Mouse (Mus musculus) kidney, postnatal 25 days (tissue): Measurements from ENCODE around the gene Adra2a.

Experiments
- DNase-seq, 2 experiments: peaks; one replicate each; pipeline ENCODE4 v3.0.0; 2021; ENCODE audit warnings: mixed read lengths in 2 of 2

The Adra2a gene

DNA sequence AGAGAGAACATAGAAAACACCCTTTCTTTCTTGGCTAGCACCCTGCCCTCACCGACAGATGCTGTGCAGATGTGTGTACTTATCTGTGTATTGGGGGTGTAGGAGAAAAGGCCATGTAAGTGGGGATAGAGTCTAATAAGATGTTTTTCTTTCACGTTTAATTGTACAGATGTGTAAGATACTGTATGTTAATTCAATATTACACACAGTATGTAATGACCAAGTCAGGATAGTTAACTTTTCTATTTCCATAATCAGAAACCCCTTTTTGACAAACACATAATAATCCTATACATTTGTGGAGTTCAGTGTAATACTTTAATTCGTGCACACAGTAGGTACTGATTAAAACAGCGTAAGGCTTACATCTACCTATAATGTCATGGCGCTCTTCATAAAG is at the start of gene Adra2a:
Gene Adra2a (plus strand): TSS at position 301 of the 400 bp plus-strand sequence.
- no peak for DNase-seq

DNA sequence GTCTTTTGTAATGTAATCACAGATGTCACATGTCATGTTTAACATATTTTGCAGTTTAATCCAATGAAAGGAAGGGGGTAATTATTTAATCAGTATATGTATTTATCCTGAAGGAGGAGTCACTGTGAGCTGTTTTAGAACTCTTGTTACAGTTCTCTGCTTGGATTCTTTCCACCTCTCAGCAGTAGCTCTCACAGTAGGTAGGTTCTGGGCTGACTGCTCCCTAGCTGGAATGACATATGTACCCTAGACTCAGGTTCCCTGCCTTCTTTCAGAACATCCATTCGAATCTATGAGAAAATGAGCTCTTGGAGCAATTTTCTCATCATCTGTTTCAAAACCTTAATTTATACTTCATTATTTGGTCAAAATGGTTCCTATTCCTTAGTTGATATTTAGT is 49.7 kb upstream of the Adra2a start:
- no peak for DNase-seq

DNA sequence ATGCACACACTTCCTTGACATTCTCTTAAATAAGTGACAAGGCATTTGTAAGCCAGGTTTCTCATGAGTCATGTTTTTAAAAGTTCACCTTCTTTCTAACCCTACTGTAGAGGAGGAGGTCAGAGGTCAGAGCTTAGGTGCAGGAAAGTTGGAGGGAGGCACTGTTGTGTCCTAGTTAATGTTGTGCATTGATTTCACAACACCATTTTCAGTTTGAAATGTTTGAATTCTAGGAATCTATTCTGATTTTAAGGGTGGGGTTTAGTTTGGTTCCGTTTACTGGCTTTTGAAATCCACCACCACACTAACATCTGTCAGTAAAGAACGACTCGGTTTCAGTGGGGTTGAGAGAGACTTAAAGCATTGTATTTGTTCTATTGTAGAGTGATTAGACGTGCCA is 33.0 kb upstream of the Adra2a start:
- DNase-seq, result no peak

DNA sequence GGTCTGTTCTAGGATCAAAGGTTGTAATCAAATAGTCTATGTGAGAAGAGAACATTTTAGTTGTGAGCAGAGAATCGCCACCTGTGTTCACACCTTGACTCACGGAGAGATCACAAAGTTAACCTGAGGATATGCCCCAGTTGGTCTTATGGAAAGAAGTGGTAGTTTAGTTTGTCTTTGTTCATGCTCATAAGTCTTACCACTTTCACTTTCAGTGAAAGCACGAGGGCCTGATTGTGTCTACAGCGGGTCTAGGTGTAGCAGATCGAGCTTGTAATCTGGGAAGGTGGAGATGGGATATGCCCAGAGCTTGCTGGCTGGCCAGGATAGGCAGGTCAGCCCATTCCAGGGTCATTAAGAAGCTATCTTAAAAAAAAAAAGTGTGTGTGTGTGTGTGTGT is 29.0 kb upstream of the Adra2a start:
- no peak for DNase-seq

DNA sequence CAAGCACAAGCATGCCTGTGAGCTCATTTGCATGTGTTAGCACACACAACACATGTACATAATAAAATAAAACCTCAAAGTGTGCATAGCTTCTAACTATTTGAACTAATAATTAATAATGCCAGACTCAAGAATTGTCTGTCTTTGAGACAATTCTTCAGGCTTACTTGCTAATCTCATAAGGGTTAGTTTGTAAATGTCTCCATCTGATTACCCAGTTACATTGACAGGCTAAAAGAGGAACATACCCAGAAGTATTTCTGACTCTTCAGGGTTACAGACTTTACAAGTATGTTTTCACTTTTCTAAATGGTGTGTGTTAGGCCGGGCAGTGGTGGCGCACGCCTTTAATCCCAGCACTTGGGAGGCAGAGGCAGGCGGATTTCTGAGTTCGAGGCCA is 28.4 kb upstream of the Adra2a start:
- no peak for DNase-seq

DNA sequence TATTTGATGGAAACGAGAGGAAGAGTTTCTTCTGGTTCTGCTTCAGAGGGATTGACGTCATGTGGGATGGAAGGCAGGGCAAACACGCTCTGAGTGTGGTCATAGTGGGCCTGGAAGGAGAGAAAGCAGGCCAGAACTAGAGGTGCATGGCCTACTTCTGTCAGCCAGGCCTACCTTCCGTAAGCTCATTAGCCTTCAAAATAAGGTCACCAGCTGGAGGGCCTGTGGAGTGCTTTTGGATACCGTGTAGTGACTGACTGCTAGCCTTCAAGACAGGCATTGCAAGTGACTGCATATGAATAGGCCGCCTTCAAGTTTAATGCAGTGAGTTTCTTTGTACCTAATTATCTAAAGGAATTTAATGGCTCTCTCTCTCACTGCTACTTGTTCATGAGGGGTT is 8.9 kb upstream of the Adra2a start:
- DNase-seq, result no peak

DNA sequence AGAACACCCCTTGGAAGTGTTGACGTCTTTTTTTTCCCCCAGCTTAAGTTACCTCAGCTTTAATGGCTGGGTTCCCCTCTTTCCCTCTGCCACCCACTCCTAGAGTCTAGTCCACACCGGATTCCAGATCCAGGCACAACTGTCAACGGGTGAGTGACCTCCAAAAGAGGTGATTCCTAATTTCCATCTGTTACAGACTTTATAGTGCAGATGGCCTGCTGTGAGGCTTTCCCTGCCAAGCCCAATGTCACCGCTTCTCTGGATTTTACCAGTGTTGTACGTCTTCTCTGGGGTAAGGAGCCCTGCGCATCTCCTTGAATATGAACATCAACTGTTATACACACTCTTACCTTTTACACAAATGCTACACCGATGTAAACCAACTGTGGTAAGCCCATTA is 4.5 kb upstream of the Adra2a start:
- no peak for DNase-seq

DNA sequence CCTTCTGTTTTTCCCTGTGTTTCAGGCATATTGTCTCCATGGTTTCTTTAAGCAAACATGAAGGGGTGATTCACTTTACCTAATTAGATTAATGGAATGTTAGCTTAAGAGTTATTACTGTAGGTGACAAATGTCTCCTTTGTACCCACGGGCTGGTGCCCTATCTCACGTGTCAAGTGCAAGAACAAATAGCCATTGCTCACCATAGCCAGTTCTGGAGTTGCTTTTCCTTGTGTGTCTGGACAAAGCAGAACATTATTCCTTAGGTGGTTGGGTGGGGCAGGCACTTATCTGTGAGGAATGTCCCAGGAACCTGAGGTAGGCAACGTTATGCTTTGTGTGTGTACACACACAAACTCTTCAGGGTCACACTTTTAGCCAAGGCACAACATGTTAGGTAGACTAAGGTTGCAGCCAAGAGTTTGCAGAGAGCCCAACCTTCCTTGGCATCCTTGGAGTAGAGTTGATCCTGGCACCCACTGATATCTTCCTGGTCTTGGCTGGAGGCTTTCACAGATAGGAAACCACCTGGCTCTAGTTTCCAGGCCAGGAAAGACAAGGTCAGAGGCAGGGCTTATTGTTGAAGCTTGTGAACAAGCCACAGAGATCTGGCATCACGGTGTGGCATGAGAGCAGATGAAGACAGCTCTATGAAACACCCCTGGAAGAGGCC is 3.5 kb upstream of the Adra2a start:
- DNase-seq, result no peak

DNA sequence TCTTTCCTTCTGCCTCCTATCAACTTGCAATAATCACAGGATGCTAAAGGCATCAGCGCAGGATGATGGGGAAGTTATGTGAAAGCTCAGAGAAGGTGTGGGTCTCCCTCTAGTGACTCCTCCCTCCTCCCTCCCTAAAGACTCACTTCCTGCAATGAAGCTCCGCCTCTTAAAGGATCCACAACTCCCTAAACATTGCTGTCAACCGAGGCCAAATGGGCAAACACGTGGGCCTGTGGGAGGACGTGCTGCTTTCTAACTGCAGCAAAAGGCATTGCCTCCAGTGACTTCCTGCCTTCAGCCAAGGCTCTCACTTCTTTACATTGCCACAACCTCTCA is 3.0 kb upstream of the Adra2a start:
- DNase-seq, result no peak

DNA sequence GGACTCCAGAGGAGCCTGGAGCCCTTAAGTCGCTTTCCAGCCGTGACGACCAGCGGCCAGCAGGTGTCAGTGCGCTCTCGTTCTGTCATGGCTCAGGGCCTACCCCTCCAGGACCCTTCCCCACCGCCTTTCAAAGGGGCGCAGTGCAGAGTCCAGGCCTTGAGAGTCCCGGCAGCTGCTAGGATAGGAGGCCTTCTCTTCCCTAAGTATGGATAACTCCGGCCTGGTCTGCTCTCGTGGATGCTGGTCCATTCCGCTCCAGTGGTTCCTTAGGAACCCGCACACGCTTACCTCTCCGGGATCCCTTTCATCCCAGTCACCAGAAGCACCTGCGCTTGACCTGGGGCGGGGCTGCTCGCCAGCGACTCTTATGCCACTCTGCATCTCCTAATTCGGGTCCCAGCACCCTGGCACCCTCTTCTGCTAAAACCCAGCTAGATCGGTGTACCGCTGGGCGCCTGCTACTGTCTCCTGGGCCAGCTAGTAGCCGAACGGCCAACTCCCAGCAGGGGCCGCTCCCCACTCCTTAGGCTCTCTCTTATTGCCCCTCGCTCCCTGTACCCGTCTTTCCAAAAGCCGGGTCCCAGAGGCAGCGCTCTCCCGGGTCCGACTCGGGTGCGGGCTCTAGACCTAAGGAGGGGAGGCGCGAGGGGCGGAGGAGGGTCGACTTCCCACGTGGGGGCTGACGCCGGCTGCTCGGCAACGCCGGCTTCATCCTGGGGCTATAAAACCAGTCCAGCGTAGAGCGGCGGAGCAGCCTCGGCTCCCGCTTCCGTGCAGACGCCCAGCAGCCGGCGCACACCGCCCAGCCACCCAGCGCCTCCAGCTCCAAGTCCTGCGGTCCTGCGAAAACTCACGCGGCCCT is 788 bp downstream of the Adra2a start:
- DNase-seq, result peak; percentile 64 to 66

DNA sequence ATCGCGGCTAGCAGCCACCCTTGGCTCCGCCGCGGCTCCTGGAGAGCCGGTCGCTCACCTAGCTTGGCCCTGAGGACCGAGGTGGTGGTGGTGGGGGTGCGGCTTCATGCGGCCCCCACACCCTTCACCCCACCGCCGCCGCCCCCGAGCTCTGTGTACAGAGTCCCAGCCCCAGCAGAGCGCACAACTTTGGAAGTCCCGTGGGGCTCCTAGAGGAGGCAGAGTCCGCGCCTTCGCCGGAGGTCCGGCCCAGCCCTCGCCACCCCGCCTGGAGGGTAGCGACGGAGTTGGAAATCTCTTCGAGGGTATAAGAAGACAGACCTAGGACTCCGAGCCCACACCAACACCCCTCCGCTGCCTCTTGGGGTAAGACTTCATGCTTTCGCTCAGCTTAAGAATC is 1.5 kb downstream of the Adra2a start:
- no peak for DNase-seq

DNA sequence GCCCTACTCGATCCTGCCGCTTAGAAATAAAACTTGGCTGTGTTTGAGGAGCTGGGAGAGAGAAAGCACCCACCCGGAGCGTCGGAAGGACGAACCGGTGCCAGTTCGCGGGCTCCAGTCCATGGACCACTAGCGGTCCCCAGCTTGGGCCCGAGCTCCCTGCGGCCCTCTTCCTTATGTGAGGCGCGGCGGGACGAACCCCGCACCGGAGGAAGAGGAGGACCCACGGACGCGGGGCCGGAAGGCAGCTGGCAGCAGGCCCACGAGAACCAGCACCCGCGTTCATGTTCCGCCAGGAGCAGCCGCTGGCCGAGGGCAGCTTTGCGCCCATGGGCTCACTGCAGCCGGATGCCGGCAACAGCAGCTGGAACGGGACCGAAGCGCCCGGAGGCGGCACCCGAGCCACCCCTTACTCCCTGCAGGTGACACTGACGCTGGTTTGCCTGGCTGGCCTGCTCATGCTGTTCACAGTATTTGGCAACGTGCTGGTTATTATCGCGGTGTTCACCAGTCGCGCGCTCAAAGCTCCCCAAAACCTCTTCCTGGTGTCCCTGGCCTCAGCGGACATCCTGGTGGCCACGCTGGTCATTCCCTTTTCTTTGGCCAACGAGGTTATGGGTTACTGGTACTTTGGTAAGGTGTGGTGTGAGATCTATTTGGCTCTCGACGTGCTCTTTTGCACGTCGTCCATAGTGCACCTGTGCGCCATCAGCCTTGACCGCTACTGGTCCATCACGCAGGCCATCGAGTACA is 2.2 kb downstream of the Adra2a start:
- DNase-seq, result peak in 1 of 2 experiments; percentile 10

DNA sequence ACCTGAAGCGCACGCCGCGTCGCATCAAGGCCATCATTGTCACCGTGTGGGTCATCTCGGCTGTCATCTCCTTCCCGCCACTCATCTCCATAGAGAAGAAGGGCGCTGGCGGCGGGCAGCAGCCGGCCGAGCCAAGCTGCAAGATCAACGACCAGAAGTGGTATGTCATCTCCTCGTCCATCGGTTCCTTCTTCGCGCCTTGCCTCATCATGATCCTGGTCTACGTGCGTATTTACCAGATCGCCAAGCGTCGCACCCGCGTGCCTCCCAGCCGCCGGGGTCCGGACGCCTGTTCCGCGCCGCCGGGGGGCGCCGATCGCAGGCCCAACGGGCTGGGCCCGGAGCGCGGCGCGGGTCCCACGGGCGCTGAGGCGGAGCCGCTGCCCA is 2.7 kb downstream of the Adra2a start:
- no peak for DNase-seq

DNA sequence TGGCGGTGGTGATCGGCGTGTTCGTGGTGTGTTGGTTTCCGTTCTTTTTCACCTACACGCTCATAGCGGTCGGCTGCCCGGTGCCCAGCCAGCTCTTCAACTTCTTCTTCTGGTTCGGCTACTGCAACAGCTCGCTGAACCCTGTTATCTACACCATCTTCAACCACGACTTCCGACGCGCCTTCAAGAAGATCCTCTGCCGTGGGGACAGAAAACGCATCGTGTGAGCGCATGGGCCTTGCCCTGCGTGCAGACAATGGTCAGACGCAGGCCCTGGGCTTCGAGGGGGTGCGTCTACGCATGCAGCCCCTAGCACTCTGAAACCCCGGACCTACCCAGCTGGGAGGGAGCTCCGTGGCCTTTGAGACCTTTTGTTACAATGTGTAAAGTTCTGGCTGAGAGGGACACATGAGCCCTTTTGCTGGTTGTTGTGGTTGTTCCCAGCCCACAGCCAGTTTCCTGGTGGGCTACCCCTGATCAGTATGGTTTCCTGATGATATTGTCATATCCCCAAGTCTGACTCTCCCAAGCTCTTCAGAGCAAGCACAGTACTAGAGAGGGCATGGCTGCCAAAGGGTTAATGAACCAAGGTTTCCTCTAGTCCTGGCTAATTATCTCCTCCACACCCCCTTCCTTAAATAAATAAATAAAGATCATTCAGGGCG is 3.6 kb downstream of the Adra2a start:
- DNase-seq, result no peak

DNA sequence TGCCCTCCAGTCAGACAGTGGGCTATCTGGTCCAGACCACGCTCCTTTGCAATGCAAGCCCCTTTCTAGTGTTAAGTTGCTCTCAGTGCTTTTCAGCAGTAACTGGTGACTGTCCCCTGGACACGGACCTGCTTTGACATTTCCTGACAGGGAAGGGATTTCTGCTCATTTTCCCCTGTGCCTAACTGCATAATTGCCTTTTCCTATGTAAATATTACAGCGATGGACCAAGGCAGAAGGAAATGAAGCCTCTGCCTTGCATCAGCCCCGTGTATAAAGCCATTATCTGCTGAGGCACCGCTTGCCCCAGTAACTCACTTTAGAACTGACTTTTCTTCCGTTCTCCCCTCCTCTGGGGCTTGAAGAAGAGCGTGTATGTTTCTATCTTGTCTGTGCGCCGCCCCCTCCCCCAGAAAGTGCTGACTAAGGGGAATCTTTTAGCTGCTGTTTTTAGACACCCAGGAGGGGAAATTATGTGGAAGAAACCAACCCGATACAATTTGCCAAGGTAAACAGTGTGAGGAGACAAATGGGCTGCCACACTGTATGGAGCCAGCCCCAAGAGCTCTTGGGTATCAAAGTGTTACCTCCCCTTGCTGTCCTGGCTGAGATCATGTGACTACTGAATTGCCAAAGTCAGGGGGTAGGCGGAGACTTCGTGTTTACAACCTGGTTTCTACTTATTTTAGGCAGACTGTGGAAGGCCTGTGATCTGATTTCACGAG is 4.4 kb downstream of the Adra2a start:
- no peak for DNase-seq

DNA sequence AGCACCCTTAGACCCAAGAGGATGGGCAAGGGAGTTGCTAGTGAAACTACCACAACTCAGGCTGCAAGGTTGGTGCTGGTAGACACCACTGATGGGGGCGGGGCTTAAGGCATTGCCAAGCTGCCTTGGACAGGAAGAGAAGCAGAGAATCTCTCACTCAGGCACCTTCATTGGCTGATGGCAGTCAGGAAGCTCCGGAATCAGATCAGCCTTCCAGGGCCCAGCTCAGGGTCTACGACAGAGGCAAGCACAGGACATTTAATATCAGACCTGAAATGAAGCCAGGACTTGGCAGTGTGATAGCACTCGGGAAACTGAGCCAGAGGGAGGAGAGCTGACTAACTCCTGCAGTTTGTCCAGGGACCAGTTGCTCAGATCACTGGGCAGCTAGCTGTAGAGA is 7.7 kb downstream of the Adra2a start:
- no peak for DNase-seq

DNA sequence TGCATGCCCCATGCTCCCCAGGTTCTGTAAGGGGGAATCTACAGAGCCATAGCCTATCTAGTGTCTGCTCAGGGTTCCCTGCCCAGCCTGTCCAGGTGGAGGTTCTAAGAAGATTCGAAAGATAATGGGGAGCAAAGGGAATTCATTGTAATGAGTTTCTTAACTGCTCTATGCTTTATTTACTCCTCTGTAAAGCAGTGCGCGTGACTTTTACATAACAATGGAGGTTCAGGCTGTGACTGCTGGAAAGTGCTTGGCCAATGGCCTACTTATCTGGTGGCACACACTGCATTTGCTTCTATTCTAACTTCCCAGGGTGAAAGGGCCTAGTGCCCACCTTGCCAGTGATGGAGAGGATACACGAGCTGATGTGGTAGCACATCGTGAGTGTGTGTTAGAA is 11.9 kb downstream of the Adra2a start:
- no peak for DNase-seq

DNA sequence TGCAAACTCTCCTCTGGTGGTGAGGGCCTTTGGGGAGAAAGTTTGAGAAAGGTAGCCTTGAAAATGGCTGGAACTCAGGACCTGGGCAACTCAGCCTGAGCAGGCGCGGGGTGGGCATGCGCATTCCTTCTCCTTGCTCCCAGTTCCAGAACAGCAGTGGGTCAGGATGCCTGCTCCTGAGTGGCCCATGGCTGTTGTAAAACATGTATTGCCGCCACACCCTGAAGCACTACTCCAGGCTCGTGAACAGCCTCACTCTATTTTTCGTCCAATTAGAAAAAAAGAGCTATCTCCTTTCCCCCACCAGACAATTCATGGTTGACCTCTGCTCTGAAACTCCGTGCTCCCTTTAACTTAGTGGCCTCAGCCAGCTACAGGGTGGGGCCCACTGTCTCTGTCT is 24.5 kb downstream of the Adra2a start:
- DNase-seq, result no peak

DNA sequence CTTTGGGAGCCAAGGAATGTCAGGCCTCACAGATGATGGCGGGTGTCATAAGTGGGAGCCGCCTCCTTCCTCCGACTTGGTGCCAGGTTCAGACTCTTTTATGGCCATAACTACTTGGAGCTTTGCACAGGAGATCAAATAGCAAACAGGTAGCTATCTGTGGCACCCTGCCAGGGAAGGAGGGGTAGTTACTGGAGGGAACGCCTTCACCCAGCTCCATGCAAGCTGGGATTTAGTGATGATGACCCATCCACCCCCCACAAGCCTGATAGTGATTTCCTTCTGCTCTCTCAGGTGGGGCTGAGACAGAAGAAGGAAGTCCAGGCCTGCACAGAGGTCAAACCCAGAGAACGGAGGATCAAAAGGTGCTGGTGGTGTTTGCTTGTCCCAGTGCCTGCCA is 26.6 kb downstream of the Adra2a start:
- DNase-seq, result peak; percentile 40 to 60

DNA sequence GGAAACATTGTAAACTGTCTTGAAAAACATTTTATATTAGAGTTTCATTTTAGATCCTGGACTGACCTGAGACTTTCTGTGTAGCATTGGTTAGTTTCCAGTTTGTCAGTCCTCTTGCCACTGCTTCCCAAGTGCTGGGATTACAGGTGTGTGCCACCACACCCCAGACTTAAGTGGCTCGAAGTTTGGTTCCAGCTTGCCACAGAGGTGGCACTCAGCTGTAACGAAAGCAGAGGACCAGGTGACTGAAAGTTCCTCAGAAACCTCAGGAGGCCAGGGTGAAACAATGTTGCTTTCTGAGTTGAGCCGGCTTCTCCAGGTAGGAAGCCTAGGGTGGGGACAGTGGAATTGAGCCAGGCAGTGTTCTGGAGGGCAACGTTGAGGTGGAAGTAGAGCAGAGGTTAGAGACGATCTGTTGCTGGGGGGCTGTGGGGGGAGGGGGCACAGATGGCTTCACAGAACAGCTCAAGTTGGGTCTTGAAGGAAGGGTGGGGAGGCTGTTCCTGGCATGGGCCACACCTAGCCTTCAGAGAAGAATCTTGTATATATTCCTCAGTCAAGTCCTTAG is 28.4 kb downstream of the Adra2a start:
- no peak for DNase-seq

DNA sequence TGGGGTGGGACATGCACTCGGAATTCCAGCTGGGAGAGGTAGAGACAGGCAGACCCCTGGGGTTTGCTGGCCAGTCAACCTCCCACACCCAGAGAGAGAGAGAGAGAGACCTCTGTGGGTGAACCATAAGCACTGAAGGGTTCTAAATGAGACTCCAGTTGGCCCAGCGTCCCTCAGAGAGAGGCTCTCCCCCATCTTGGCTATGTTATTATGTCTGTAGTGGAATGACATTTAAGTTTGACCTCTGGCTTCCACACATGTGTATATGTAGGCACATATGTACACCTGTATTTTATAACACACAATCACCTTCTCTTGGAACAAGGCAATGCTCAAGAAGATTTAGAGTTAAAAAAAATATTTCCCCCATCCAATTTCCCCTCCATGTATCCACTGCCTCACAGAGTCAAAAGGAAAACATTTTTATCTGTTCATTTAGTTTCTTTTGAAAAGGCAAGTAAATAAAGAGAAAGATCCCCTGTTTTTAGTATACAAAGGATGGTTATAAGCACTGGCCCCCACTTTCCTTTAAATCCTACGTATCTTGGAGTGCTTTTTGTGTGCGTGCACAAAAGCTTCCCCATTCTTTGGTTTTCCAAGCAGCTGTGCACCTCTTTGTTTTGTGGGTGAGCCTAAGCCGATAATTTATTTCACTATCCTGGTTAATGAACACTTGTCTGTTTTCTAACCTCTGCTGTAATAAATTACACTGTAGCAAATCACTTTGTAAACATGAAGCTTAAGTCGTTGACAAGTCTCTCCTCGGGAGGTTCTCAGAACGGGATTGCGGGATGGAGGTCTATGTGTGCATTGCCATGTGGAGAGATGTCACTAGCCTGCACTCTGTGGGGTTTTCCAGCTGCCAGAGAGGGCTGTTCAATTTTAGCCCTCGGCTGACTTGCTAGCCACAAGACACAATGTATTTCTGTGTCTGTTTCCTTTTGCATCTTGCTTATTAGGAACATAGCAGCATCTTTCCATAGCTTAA is 32.7 kb downstream of the Adra2a start:
- DNase-seq, result no peak
